Comparison of ENCODE assay signal across 15 mouse cellular contexts in the genomic region with DNA sequence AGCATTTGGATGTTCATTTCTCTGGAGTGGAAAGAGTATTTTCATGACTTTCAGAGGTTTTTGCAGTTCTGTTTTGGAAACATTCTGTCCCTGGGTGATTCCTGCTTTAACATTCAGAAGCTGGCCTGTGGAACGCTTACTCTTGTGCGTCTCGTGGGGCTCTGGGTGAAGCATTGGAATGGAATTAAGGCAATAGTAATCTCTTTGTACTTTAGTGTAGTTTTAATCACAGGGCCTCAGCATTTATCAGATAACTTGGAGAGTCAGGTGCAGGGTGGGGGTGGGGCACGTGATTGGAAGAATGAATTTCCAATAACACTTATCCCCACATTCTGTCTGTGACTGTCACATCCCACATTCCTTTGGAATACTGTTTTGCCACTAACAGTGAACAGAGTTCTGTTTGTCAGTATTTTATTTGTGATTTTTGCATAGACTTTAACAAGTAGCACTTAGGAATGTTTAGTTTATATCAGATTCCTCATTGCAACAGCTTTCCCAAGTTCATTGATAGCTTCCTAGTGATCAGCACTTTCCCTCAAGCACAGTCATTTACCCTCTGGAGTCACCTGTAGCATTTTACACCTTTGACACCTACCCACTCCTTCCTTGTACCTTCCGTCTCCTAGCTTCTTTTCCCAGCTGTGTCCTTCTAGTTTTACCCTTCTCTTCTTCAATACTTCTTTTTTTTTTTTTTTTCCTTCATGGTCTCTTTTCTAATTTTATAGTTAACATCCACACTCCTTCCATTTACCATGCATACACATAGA.
"Had no signal": no experiment of that assay in that cellular context is flagged by ENCODE, and none has a peak within 500 bp of the region (broad histone marks: within the 10 kb centered on the region; RNA-seq: fewer than 3 reads in every experiment).

No protein-coding gene starts in this region.

- H3K4me1 ChIP-seq: neural tube, embryonic 15.5 days had no signal

- H3K36me3 ChIP-seq: limb, embryonic 15.5 days; liver, embryonic 12.5 days; midbrain, embryonic 10.5 days; neural tube, embryonic 15.5 days had no signal

- H3K27ac ChIP-seq: liver, embryonic 12.5 days; midbrain, embryonic 10.5 days; neural tube, embryonic 15.5 days had no signal

- DNase-seq: kidney, adult 8-10 months; kidney, postnatal 36 days; lung, embryonic 14.5 days; lung, postnatal 10 days; lung, postnatal 4 days; midbrain, embryonic 14.5 days; right cerebral cortex, adult 18-20 months; right cerebral cortex, postnatal 25 days; spleen, adult 18-20 months; thymus, postnatal 36 days had no signal

- H3K27me3 ChIP-seq: limb, embryonic 15.5 days; liver, embryonic 12.5 days; neural tube, embryonic 15.5 days had no signal

- H3K4me2 ChIP-seq: limb, embryonic 15.5 days; liver, embryonic 12.5 days; lung, embryonic 14.5 days; neural tube, embryonic 15.5 days had no signal

- ATAC-seq: liver, embryonic 12.5 days had no signal

- H3K9me3 ChIP-seq: limb, embryonic 15.5 days; liver, embryonic 12.5 days; midbrain, embryonic 10.5 days; neural tube, embryonic 15.5 days had no signal

- H3K4me3 ChIP-seq: limb, embryonic 15.5 days; liver, embryonic 12.5 days; midbrain, embryonic 10.5 days; myocyte; neural tube, embryonic 15.5 days had no signal

- H3K9ac ChIP-seq: limb, embryonic 15.5 days; liver, embryonic 12.5 days; lung, embryonic 14.5 days; neural tube, embryonic 15.5 days had no signal
